Mouse (Mus musculus) midbrain, embryonic 16.5 days (tissue): ENCODE results near the gene Lnx2. TPM values are rescaled to one million over a fixed set of nuclear protein-coding genes. Genes with fewer than 3 reads are reported as not detected.

Source experiments
- ATAC-seq: fragments of 200-750 bp; cut with Nextera tagmentation; 2 replicates; pipeline ENCODE4 v1.8.0; 2017; ENCODE audit warnings: moderate TSS enrichment
- H3K27ac ChIP-seq: fragments of 300-500 bp; sonication (generic); 2 replicates; pipeline ENCODE4 v1.5.1; 2014; ENCODE audit warnings: mild to moderate bottlenecking, low read length, mixed read lengths
- H3K27me3 ChIP-seq: fragments of 300-500 bp; sonication (generic); 2 replicates; pipeline ENCODE4 v1.6.1; 2014; ENCODE audit warnings: low read depth, low read length, mixed read lengths; ENCODE audit not compliant: control insufficient read depth, insufficient read depth
- H3K36me3 ChIP-seq: fragments of 300-500 bp; sonication (generic); 2 replicates; pipeline ENCODE4 v1.6.1; 2014; ENCODE audit warnings: mild to moderate bottlenecking, low read length, moderate library complexity, mixed read lengths; ENCODE audit not compliant: control insufficient read depth, insufficient read depth
- H3K4me1 ChIP-seq: fragments of 300-500 bp; sonication (generic); 2 replicates; pipeline ENCODE4 v1.6.1; 2014; ENCODE audit warnings: mild to moderate bottlenecking, low read length, mixed read lengths; ENCODE audit not compliant: control insufficient read depth, insufficient read depth
- H3K4me2 ChIP-seq: fragments of 300-500 bp; sonication (generic); 2 replicates; pipeline ENCODE4 v1.6.1; 2014; ENCODE audit warnings: mild to moderate bottlenecking, low read length, mixed read lengths
- H3K4me3 ChIP-seq: fragments of 300-500 bp; sonication (generic); 2 replicates; pipeline ENCODE4 v1.5.1; 2014; ENCODE audit warnings: low read depth, mild to moderate bottlenecking, low read length, moderate library complexity, mixed read lengths
- H3K9ac ChIP-seq: fragments of 300-500 bp; sonication (generic); 2 replicates; pipeline ENCODE4 v1.6.1; 2014; ENCODE audit warnings: low read depth, low read length, mixed read lengths
- H3K9me3 ChIP-seq: fragments of 300-500 bp; sonication (generic); replicated peaks from 2 replicates; pipeline ENCODE4 v1.6.1; 2014; ENCODE audit warnings: mild to moderate bottlenecking, low read length, mixed read lengths; ENCODE audit not compliant: control insufficient read depth, poor library complexity, severe bottlenecking
- WGBS: fragments of 180-500 bp; shearing (Covaris S2); extraction: QIAGEN DNeasy Blood & Tissue Kit; methylation state at CpG from one replicate; pipeline ENCODE4 v1.1.7; 2014; 5-methylcytosine and 5-hydroxymethylcytosine counted together
- polyA plus RNA-seq: library from polyadenylated mRNA; unstranded; fragments of >200 nt; fragmentation: Nextera tagmentation; extraction: Ambion mirVana; gene quantifications from 2 replicates; pipeline ENCODE4 v1.2.1, GENCODE M21; 2015

Lnx2 gene
- polyA plus RNA-seq, 1 experiment from 2014 or later: 4.5 TPM

- no peak overlapping the region for H3K9ac ChIP-seq
- H3K27me3 ChIP-seq: no peaks in the 10 kb centered on the region
- no peaks in the 10 kb centered on the region for H3K9me3 ChIP-seq
- H3K4me1 ChIP-seq: no peaks in the 10 kb centered on the region
- no peak for ATAC-seq
- H3K27ac ChIP-seq: no peak overlapping the region
- H3K36me3 ChIP-seq: no peaks in the 10 kb centered on the region
- WGBS: 84% methylated on average over 5 of the region's 5 CpGs
- no peak overlapping the region for H3K4me2 ChIP-seq
- H3K4me3 ChIP-seq: no peak overlapping the region
Observed at GRCm38 (mm10) chr5:147036661-147037060, 39.7 kb downstream of the Lnx2 start.

- Histone ChIP-seq H3K4me2 (no peak overlapping the region), H3K9ac (no peak overlapping the region), H3K27ac (no peak overlapping the region), H3K9me3 (no peaks in the 10 kb centered on the region), H3K36me3 (no peaks in the 10 kb centered on the region), H3K4me1 (no peaks in the 10 kb centered on the region), H3K27me3 (no peaks in the 10 kb centered on the region), H3K4me3 (no peak overlapping the region)
- no peak for ATAC-seq
- WGBS: 88% methylated on average over 10 of the region's 10 CpGs
Observed at GRCm38 (mm10) chr5:147036028-147036427, 40.4 kb downstream of the Lnx2 start.

- Histone ChIP-seq H3K9ac (no peak overlapping the region), H3K4me1 (no peaks in the 10 kb centered on the region), H3K27me3 (no peaks in the 10 kb centered on the region), H3K36me3 (no peaks in the 10 kb centered on the region), H3K9me3 (no peaks in the 10 kb centered on the region), H3K4me2 (no peak overlapping the region), H3K4me3 (no peak overlapping the region), H3K27ac (no peak overlapping the region)
- WGBS: 78% methylated on average over 6 of the region's 6 CpGs
- ATAC-seq: no peak
Observed at GRCm38 (mm10) chr5:147035301-147035700, 41.1 kb downstream of the Lnx2 start.

GRCm38 (mm10) chr5:147034283-147034682 is 42.1 kb downstream of the Lnx2 start:
- H3K9ac ChIP-seq: no peak overlapping the region
- no peak overlapping the region for H3K27ac ChIP-seq
- ATAC-seq: no peak
- no peak overlapping the region for H3K4me2 ChIP-seq
- H3K27me3 ChIP-seq: no peaks in the 10 kb centered on the region
- H3K4me3 ChIP-seq: no peak overlapping the region
- no peaks in the 10 kb centered on the region for H3K4me1 ChIP-seq
- WGBS: 52% methylated on average over 12 of the region's 12 CpGs
- no peaks in the 10 kb centered on the region for H3K36me3 ChIP-seq
- no peaks in the 10 kb centered on the region for H3K9me3 ChIP-seq

GRCm38 (mm10) chr5:147033155-147033554 is 43.2 kb downstream of the Lnx2 start:
- H3K27ac ChIP-seq: no peak overlapping the region
- H3K9me3 ChIP-seq: no peaks in the 10 kb centered on the region
- no peaks in the 10 kb centered on the region for H3K4me1 ChIP-seq
- H3K4me2 ChIP-seq: no peak overlapping the region
- no peak overlapping the region for H3K4me3 ChIP-seq
- 96% methylated on average over 13 of the region's 13 CpGs for WGBS
- H3K27me3 ChIP-seq: no peaks in the 10 kb centered on the region
- H3K36me3 ChIP-seq: 0 out of 2 replicates have a peak, but pooled peaks cover 2% of the 10 kb centered on the region
- ATAC-seq: no peak
- H3K9ac ChIP-seq: no peak overlapping the region

- WGBS: 86% methylated on average over 14 of the region's 14 CpGs
- Histone ChIP-seq H3K27me3 (no peaks in the 10 kb centered on the region), H3K9me3 (no peaks in the 10 kb centered on the region), H3K4me1 (no peaks in the 10 kb centered on the region), H3K27ac (no peak overlapping the region), H3K4me2 (no peak overlapping the region), H3K9ac (no peak overlapping the region), H3K36me3 (0 out of 2 replicates have a peak, but pooled peaks cover 2% of the 10 kb centered on the region), H3K4me3 (no peak overlapping the region)
- ATAC-seq: no peak
Observed at GRCm38 (mm10) chr5:147031281-147031680, 45.1 kb downstream of the Lnx2 start.

- H3K27ac ChIP-seq: no peak overlapping the region
- H3K9ac ChIP-seq: no peak overlapping the region
- H3K4me1 ChIP-seq: no peaks in the 10 kb centered on the region
- H3K4me2 ChIP-seq: no peak overlapping the region
- no peak for ATAC-seq
- WGBS: 88% methylated on average over 24 of the region's 24 CpGs
- no peaks in the 10 kb centered on the region for H3K9me3 ChIP-seq
- H3K27me3 ChIP-seq: no peaks in the 10 kb centered on the region
- no peak overlapping the region for H3K4me3 ChIP-seq
- H3K36me3 ChIP-seq: 0 out of 2 replicates have a peak, but pooled peaks cover 2% of the 10 kb centered on the region
Observed at GRCm38 (mm10) chr5:147024331-147025034, 51.9 kb downstream of the Lnx2 start.

- Histone ChIP-seq H3K4me1 (no peaks in the 10 kb centered on the region), H3K27ac (no peak overlapping the region), H3K9ac (no peak overlapping the region), H3K36me3 (peaks cover 5% of the 10 kb centered on the region; the same call in 1 of the 2 replicates), H3K9me3 (no peaks in the 10 kb centered on the region), H3K4me2 (no peak overlapping the region), H3K4me3 (no peak overlapping the region), H3K27me3 (no peaks in the 10 kb centered on the region)
- 85% methylated on average over 18 of the region's 18 CpGs for WGBS
- no peak for ATAC-seq
Observed at GRCm38 (mm10) chr5:147023245-147023970, 53.0 kb downstream of the Lnx2 start.
